Mouse (Mus musculus) embryo, embryonic 9.5 days (tissue): ENCODE measurements around the gene Cks2.

Experiments
- DNase-seq: peaks from one replicate; pipeline ENCODE4 v3.0.0-alpha.2; 2017; ENCODE audit errors: extremely low spot score

Gene Cks2

DNA sequence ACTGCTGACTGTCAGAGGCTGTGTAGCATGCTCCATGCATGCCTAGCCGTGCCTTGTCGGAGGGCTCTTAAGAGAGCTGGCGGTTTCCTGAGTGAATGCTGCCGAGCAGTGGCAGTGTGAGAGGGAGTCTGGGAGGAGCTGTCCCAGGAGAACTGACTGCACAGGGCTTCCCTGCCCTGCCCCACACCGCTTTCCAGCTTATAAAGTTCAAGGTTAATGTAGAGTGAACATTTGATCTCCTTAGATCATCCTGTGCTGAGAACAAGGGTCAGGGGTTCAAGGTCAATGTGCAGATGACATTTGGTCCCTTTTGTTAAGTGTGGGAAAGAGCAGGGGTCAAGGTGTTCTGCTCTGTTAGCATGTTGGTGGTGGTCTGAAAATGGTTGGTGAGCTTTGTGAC lies 36.0 kb downstream of the Cks2 start:
- no peak for DNase-seq

DNA sequence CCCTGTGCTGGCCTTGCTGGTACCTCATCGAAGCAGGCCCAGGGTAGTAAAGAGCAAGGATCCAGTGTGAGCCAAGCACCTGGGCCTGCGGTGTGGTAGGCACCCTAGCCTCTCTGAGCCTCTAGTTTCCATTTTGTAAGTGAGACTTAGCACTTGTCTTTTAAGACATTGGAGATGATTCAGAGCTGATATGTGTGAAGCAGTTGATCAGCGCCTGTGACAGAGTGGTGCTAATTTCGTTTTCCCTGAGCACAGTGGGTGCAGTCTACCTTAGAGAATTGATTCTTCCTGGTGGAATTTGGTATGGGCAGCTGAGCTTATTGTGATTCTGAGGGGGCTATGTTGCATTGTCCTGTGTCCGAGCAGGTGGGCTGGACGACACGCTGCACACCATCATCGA lies 36.6 kb downstream of the Cks2 start:
- DNase-seq = no peak

DNA sequence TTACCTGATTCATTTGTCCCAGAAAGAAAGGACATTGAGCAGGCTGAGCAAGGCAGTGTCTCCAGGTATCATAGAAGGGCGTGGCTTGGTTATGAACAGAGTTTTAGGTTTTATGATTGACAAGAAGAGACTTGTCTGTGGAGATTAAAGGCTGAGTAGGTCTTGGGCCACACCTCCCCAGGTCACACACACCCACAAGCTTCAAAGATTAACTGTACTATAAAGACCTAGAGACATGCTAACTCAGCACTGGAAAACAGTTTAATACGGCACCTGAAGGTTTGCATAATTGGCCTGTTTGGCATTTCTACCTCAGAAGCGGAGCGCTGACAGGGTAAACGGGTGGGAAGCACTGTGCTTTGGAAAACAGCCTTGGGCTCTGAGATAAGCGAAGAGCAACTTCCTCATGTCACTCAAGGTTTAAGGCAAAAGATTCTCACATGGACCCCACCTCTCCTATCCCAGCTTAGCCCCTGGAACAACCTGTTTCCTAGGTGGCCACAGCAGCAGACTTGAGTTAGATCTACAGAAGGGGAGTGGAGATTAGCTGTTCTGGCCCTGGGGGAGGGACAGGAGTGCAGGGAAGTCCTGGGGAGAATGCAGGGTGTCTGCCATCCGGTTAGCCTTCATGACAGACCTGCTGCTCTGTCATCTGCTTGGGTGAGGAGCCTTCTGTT lies 40.4 kb downstream of the Cks2 start:
- DNase-seq = no peak

DNA sequence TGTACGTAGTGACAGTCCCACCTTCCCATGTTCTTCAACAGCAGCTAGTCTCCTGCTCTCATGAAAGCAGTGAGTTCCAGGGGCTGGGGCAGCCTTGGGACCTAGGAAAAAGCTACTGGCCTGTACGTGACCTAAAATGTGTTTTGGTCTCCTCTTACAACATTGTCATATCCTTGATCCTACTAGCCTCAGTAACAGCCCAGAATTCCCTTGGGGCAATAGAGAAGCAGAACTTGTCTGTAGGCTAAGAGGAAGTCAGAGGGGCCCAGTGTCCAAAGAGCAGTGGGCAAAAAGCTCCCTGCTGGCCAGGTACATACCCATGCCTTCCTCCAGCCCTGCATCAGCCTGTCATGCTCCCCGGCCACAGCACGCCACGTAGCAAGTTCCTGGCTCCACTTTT lies 41.9 kb downstream of the Cks2 start:
- no peak for DNase-seq

DNA sequence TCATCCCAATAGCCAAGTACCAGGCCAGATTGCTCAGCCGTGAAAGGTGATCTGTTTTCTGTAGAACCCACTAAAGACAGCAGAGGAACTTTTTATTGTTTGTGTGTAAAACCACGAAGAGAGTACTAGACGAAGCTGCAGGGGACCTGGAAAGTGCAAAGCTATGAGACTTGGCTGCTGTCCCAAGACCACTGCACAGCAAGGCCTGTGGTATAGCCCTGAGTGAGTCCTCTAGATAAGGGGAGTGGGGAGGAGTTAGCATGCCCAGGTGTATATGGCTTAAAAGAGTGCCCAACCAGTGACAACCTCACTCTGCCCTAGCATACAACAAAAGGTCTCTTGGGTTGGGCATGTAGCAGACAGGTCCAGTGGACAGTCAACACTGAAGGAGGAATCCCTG lies 43.7 kb downstream of the Cks2 start:
- no peak for DNase-seq

DNA sequence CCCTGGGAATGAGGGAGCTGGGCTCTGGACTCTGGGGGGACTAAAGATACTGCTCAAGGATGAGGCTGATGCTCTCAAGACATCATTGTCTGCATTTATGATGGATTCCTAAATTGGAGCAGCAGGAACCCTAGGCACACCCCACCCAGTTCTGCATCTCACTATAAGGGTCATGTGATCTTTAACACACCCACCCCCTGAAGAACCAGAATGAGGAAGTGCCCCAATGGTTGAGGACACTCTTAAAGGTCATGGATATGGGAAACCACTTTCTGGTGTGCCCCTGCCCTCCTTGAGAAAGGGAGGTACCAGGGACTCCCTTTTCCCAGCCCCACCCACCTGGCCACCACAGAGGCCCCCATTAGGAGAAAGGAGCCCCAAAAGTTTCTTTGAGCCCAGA lies 51.4 kb downstream of the Cks2 start:
- no peak for DNase-seq

DNA sequence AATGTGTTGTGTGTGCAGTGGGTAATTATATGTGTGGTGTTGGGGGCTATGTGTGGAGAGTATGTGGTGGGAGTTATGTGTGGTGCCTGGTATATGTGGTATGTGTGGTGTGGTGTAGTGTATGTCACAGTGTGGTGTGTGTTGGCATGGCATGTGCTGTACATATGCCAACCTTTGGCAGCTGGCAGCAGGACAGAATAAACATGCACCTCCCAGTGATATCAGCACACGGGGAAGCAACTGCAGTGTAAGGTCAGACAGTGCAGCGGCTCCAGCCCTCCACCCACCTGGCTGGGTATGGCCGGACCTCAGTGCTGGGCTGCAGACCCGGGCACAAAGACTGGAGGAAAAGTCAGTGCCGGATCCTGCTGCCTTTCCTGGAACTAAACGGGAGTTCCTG lies 52.4 kb downstream of the Cks2 start:
- no peak for DNase-seq

DNA sequence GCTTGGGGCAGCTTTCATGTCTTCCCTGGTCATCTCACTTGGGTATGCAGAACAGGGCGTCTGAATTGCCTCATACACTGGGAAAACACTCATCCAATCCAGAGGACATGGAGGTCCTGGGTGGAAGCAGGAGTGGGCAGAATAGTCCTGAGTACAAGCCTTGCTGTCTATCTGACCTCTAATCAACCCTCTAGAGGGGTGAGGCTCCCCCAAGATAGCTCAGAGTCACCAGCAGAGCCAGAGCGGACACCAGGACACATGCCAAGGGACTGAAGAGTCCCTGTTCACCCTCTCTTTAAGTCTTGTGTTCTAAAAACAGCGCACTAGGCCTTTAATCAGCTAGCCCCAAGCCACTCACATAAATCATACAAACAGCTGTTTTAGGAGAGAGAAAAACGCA lies 52.9 kb downstream of the Cks2 start:
- DNase-seq = no peak

DNA sequence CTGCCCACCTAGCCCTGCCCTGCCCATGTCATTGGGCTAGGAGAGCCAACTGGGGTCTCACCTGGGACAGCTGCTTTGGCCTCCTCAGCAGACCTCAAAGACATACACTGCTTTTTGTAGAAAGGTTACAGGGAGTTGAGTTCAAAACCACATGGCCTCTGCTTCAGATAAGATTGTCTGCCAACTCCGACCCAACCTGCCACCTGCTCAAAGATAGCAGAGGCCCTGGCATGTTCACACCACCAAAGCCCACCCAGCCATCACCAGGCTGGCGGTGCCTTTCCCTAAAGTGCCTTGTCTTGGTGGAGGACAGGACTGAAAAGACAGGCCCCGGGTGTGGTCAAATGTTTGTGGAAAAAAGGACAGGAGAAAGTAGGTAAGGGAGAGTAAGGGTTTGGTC lies 53.3 kb downstream of the Cks2 start:
- DNase-seq = no peak
